Mouse (Mus musculus) lung, adult 2 months (tissue): ENCODE measurements at regions not wholly inside any gene's neighbourhood (a gene's known extent, or its start where the extent isn't known, plus 50 kb on each side); places are given as distances from the start of the nearest gene placed in this dataset.

ENCODE experiments used
- CTCF ChIP-seq: fragments of 200-500 bp; IDR thresholded peaks from 2 replicates; pipeline ENCODE4 v1.5.1; 2011; ENCODE audit warnings: mild to moderate bottlenecking, low read length, control low read depth; ENCODE audit not compliant: insufficient read depth
- POLR2A ChIP-seq: fragments of 200-500 bp; IDR thresholded peaks from 2 replicates; pipeline ENCODE4 v1.6.1; 2011; ENCODE audit warnings: low read depth, mild to moderate bottlenecking, control low read depth, low read length, borderline replicate concordance; ENCODE audit errors: extremely low read depth

DNA sequence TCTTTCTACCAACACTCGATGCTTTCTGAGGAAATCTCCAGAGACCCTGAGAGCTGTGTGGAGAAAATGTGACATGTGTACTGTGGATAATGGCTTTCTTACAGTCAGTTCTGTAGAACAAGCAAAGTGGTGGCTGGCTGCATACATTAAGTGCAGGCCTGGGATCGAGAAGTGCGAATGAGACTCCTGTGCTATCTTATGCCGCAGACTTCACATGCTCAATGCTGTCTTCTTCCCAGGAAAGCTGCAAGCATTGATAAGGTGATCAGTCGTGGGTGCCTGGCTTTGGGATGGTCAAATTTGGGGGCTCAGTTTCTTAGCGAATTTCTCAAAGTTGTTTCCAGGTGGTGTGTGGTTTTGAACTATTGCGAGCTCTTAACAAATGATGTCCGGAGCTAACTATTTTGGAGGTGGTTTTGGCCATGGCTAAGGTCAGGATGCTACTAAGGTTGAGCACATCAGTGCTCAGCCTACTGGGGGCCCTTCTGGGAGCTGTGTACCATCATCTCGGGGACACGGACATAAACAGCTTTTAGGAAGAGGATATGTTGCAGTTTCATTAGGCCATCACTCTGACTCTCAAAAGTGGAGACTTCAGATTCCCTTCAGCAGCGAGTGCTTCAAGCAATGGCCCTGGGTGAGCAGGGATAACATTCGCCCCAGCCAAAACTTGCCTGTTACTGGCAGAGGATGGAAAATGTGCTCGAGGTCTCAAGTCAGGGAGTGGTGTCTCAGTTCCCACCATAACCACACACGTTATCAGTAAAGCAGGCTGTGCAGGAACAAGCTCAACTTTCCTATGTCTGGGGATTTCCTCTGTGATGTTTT is 646.7 kb downstream of the Zfp706 start:
- TF ChIP-seq CTCF (no peak), POLR2A (no peak)
